Mouse (Mus musculus): ENCODE measurements at regions not wholly inside any gene's neighbourhood (a gene's known extent, or its start where the extent isn't known, plus 50 kb on each side); places are given as distances from the start of the nearest gene placed in this dataset.

GRCm38 (mm10) chr5:4335683-4336082, 143.5 kb downstream of the Mterf1b start:
- TF ChIP-seq MAX (IDR thresholded peaks at IDR 0.05; ENCODE audit: low read depth) (no peak), POLR2A (IDR thresholded peaks at IDR 0.05; ENCODE audit: insufficient read length, low read depth) (no peak), SRF (IDR thresholded peaks at IDR 0.05; ENCODE audit: control insufficient read depth, insufficient read length, low read depth) (no peak), MYOD1 (IDR thresholded peaks at IDR 0.05; ENCODE audit: control insufficient read depth in 1 of 3, insufficient read length in 2 of 3, low read depth in 2 of 3) (no peak), CEBPB (IDR thresholded peaks at IDR 0.05; ENCODE audit: insufficient read depth, poor library complexity, severe bottlenecking) (no peak), USF1 (IDR thresholded peaks at IDR 0.05; ENCODE audit: low read depth) (no peak), POLR2AphosphoS2 (IDR thresholded peaks at IDR 0.05; ENCODE audit: insufficient read length, low read depth) (no peak), E2F4 (IDR thresholded peaks at IDR 0.05; ENCODE audit: insufficient read depth) (no peak), TCF12 (IDR thresholded peaks at IDR 0.05; ENCODE audit: insufficient read depth, poor library complexity, severe bottlenecking) (no peak), MYOG (IDR thresholded peaks at IDR 0.05; ENCODE audit: control insufficient read depth in 1 of 3, insufficient read depth in 1 of 3, insufficient read length in 2 of 3, low read depth in 2 of 3) (no peak)

Measured in myocyte (in vitro differentiated cells).